Mouse (Mus musculus): Measurements from ENCODE around the gene Fdxr. TPM values are rescaled to one million over a fixed set of nuclear protein-coding genes. Genes with fewer than 3 reads are reported as not detected.

The Fdxr gene
- polyA plus RNA-seq, 1 experiment from 2014 or later, result 15.6 TPM

DNA sequence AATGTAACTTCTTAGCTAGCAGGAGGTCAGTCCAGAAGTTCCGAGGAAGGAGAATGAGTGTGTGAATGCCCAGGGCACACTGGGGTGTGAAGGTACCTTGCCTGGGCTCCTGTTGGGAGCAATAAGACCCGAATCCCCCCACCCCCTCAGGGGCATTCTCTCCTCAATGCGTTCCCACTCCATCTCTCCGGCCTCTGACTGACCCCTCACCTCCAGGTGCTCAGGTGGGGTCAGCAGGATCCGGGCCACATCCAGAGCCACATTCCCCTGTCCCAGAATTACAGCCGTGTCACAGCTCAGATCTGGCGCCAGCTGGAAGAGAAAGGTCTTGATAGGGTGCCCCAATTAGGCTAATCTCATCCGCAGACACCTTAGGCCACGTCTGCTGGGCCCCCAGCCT, 5.8 kb downstream of the Fdxr start:
- Histone ChIP-seq H3K27me3 (ENCODE audit: control insufficient read depth, insufficient read depth, low read length) (peaks cover 27% of the 10 kb centered on the region), H3K4me1 (ENCODE audit: control insufficient read depth, insufficient read depth, low read length) (peaks cover 5% of the 10 kb centered on the region; the same call in 1 of the 2 replicates), H3K4me2 (ENCODE audit: low read depth, severe bottlenecking) (no peak overlapping the region), H3K4me3 (ENCODE audit: low read depth, low read length) (no peak overlapping the region), H3K9me3 (ENCODE audit: control insufficient read depth, low read length) (no peaks in the 10 kb centered on the region), H3K27ac (replicated peaks; ENCODE audit: low read depth, low read length) (no peak overlapping the region; the same call in 1 of the 2 replicates), H3K36me3 (ENCODE audit: control insufficient read depth, insufficient read depth, low read length) (0 out of 2 replicates have a peak, but pooled peaks cover 2% of the 10 kb centered on the region), H3K9ac (ENCODE audit: low read length) (no peak overlapping the region)
- ATAC-seq (ENCODE audit: insufficient number of reproducible peaks, low FRiP score, low TSS enrichment, low read depth) (no peak), DNase-seq (ENCODE audit: low spot score) (no peak)
- WGBS, result 76% methylated on average over 9 of the region's 9 CpGs

DNA sequence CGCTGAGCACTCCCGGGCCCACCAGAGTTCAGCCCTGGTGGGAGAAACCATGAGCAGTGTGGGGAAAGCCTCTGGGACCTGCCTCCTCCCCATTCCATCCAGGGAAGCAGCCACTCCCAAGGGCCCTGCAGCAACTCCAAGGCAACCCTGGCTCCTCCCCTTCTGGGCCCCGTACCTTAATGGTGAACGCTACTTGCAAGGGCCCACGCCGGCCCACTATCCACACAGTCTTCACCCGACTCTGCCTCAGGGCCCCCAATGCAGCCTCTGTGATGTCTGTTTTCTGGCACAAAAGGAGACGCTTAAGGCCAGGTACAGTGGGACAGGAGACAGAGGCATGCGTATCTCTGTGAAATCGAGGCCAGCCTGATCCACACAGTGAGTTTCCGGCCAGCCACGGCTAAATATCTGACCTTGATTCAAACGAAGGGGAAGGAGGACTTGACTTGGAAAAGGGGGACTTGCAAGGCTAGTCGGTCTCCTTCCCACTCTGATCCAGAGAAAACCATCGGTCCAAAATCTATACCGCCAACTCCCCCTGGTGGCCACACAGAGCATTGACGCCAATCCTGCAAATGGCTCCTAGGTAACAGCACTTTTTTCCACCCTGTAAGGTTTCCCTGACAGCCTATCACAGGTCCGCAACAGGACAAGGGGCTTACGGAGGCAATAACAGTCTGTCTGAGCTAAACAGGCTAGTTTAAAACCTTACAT, 6.5 kb downstream of the Fdxr start:
- Histone ChIP-seq H3K9ac (ENCODE audit: low read length) (no peak overlapping the region), H3K9me3 (ENCODE audit: control insufficient read depth, low read length) (no peaks in the 10 kb centered on the region)

DNA sequence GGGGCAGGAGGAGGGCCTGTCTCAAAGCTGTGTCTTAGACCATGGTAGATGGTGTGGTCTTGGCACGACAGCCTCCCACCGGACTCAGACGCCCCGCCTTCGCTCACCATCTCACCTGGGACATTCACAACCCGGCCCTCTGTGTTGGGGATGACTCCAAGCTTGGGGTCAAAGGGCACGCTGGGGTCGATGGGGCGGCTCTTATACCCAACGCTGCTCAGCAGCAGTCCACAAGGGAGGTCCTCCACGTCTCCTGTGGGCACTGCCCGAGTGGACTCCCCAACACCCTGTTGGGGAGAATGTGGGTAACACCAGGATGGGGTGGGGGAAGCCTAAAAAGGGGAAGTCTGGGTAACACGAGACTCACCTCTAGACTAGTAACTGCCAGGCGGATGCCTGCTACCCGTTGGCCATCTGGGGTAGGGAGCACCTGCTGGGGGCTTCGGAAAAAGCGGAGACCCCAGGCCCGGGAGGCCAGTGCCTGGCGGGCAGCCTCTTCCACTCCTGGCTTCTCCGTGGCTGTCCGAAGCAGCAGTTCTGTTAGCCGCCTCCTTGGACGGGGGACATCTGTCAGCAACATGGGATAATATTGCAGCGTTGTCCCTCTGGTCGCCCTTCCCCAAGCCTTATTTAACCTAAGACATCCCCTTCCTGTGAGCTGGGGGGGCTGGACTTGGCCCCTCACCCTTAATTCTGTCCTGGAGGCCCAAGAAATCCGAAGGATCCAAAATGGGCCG, 7.4 kb downstream of the Fdxr start:
- WGBS, result 92% methylated on average over 27 of the region's 27 CpGs
- Histone ChIP-seq H3K27ac (replicated peaks; ENCODE audit: low read depth, low read length) (no peak overlapping the region), H3K27me3 (ENCODE audit: control insufficient read depth, insufficient read depth, low read length) (peaks cover 42% of the 10 kb centered on the region), H3K4me1 (ENCODE audit: control insufficient read depth, insufficient read depth, low read length) (peaks cover 2% of the 10 kb centered on the region; the same call in 1 of the 2 replicates), H3K36me3 (ENCODE audit: control insufficient read depth, insufficient read depth, low read length) (0 out of 2 replicates have a peak, but pooled peaks cover 2% of the 10 kb centered on the region), H3K4me2 (ENCODE audit: low read depth, severe bottlenecking) (no peak overlapping the region), H3K9me3 (ENCODE audit: control insufficient read depth, low read length) (no peaks in the 10 kb centered on the region), H3K9ac (ENCODE audit: low read length) (no peak overlapping the region), H3K4me3 (ENCODE audit: low read depth, low read length) (no peak overlapping the region)
- DNase-seq (ENCODE audit: low spot score) (no peak), ATAC-seq (ENCODE audit: insufficient number of reproducible peaks, low FRiP score, low TSS enrichment, low read depth) (no peak)

More for the DNA sequence above, 6.5 kb downstream of the Fdxr start:
- Histone ChIP-seq H3K27ac (replicated peaks; ENCODE audit: low read depth, low read length) (no peak overlapping the region), H3K4me3 (ENCODE audit: low read depth, low read length) (no peak overlapping the region), H3K4me2 (ENCODE audit: low read depth, severe bottlenecking) (no peak overlapping the region), H3K4me1 (ENCODE audit: control insufficient read depth, insufficient read depth, low read length) (peaks cover 2% of the 10 kb centered on the region; the same call in 1 of the 2 replicates), H3K36me3 (ENCODE audit: control insufficient read depth, insufficient read depth, low read length) (0 out of 2 replicates have a peak, but pooled peaks cover 2% of the 10 kb centered on the region), H3K27me3 (ENCODE audit: control insufficient read depth, insufficient read depth, low read length) (peaks cover 34% of the 10 kb centered on the region)
- DNase-seq (ENCODE audit: low spot score), result peak; percentile 90
- ATAC-seq (ENCODE audit: insufficient number of reproducible peaks, low FRiP score, low TSS enrichment, low read depth), result no peak
- 31% methylated on average over 19 of the region's 19 CpGs for WGBS

DNA sequence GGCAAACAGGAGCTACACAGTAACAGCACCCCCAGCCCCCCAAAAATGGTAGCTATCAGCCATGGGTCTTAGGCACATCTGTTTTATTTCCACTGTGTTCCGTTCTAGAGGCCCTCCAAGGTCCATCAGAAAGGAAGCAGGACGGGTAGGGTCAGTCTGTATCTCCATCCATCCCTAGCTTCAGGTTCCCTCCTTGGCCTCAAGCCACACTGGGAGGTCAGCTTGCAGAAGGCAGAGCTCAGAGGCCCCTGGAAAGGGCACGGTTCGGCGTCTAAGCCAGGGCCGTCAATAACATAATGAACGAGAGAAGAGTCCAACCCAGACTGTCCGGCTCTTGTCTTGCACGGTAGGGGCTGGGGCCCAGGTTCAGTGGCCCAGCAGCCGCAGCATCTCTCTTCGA, 8.9 kb downstream of the Fdxr start:
- no peak for DNase-seq (ENCODE audit: low spot score)
- Histone ChIP-seq H3K4me2 (ENCODE audit: low read depth, severe bottlenecking) (no peak overlapping the region), H3K4me3 (ENCODE audit: low read depth, low read length) (no peak overlapping the region), H3K9ac (ENCODE audit: low read length) (no peak overlapping the region), H3K4me1 (ENCODE audit: control insufficient read depth, insufficient read depth, low read length) (peaks cover 2% of the 10 kb centered on the region; the same call in 1 of the 2 replicates), H3K27ac (replicated peaks; ENCODE audit: low read depth, low read length) (no peak overlapping the region), H3K36me3 (ENCODE audit: control insufficient read depth, insufficient read depth, low read length) (0 out of 2 replicates have a peak, but pooled peaks cover 2% of the 10 kb centered on the region), H3K9me3 (ENCODE audit: control insufficient read depth, low read length) (no peaks in the 10 kb centered on the region), H3K27me3 (ENCODE audit: control insufficient read depth, insufficient read depth, low read length) (peaks cover 52% of the 10 kb centered on the region)
- ATAC-seq (ENCODE audit: insufficient number of reproducible peaks, low FRiP score, low TSS enrichment, low read depth), result no peak
- 67% methylated on average over 11 of the region's 11 CpGs for WGBS

DNA sequence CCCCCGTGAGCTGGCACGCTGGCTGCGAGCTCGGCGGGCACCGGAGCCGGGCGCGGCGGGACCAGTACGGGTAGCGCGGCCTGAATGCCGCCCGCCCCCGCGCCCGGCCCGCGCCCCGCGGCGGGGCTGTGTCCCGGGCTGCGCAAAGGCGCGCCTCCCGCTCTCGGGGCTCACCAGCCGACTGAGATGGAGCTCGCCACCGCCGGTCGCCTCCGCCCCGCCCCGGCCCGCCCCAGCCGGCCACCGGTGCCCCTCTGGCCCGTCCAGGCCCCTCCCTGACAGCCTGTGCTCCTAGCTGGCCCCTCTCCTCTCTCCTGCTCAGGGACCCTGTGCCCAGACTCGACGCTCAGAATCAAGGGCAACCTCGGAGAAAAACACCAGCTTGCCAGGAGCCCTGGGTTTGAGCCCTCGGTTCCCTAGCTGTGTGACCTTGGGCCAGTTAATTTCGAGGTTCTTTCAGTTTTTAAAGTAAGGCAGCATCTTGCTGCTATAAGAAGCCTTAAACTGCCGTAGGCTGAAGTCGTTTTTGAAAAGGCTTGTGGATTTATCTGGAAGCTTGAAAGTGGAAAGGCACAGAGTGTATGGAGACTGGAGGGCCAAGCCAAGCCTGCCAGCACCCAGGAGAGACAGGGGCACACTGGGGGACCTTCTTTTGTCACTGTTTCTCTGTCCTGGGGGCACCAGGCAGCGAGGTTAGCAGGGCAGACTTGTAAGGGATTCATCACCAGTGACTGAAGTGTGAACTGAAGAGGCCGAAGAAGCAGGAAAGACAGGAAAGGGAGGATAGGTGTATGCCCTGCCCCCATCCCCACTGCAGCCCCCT, 9.6 kb downstream of the Fdxr start, which contains the start of gene Grin2c:
Gene Grin2c (minus strand): TSS at position 183 of the 823 bp plus-strand sequence.
- 7% methylated on average over 29 of the region's 50 CpGs for WGBS
- H3K4me1 ChIP-seq (ENCODE audit: control insufficient read depth, insufficient read depth, low read length), result peaks cover 2% of the 10 kb centered on the region; the same call in 1 of the 2 replicates
- no peak for ATAC-seq (ENCODE audit: insufficient number of reproducible peaks, low FRiP score, low TSS enrichment, low read depth)
- peak within 1 kb of the TSS; percentile 26 for H3K4me3 ChIP-seq (ENCODE audit: low read depth, low read length)
- H3K36me3 ChIP-seq (ENCODE audit: control insufficient read depth, insufficient read depth, low read length), result 0 out of 2 replicates have a peak, but pooled peaks cover 2% of the 10 kb centered on the region
- no peak for DNase-seq (ENCODE audit: low spot score)
- H3K27me3 ChIP-seq (ENCODE audit: control insufficient read depth, insufficient read depth, low read length), result peaks cover 58% of the 10 kb centered on the region
- H3K9me3 ChIP-seq (ENCODE audit: control insufficient read depth, low read length), result no peaks in the 10 kb centered on the region
- no peak within 1 kb of the TSS for H3K27ac ChIP-seq (replicated peaks; ENCODE audit: low read depth, low read length)
- 0 out of 2 replicates have a peak within 1 kb of the TSS, but pooled peaks have one; percentile 30 for H3K9ac ChIP-seq (ENCODE audit: low read length)
- peak within 1 kb of the TSS; percentile 69 for H3K4me2 ChIP-seq (ENCODE audit: low read depth, severe bottlenecking)

DNA sequence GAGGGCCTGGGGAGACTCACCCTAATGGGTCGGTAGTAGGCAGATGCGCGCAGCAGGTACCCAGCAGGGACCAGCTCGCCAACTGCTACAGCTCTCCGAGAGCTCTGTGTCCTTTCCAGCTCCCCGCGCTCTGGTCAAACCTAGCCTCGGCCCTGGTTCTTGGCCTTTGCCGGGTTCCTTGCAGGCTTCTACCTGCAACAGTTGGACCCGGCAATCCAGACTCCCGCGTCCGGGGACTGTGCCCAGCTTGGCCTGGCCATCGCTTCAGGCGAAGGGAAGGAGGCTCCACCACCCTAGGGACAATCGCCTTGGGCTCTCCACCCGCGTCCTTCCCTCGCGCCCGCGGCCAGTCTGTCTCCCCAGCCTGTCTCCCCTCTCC, 10.5 kb downstream of the Fdxr start:
- WGBS, result 1% methylated on average over 22 of the region's 22 CpGs
- DNase-seq (ENCODE audit: low spot score) (peak; percentile 53), ATAC-seq (ENCODE audit: insufficient number of reproducible peaks, low FRiP score, low TSS enrichment, low read depth) (no peak)
- peaks cover 2% of the 10 kb centered on the region; the same call in 1 of the 2 replicates for H3K4me1 ChIP-seq (ENCODE audit: control insufficient read depth, insufficient read depth, low read length)
- peaks cover 66% of the 10 kb centered on the region for H3K27me3 ChIP-seq (ENCODE audit: control insufficient read depth, insufficient read depth, low read length)
- 0 out of 2 replicates have a peak, but pooled peaks cover 2% of the 10 kb centered on the region for H3K36me3 ChIP-seq (ENCODE audit: control insufficient read depth, insufficient read depth, low read length)
- H3K9me3 ChIP-seq (ENCODE audit: control insufficient read depth, low read length), result no peaks in the 10 kb centered on the region
- peak overlapping the region; percentile 69 for H3K4me2 ChIP-seq (ENCODE audit: low read depth, severe bottlenecking)
- H3K27ac ChIP-seq (replicated peaks; ENCODE audit: low read depth, low read length), result no peak overlapping the region
- no peak overlapping the region for H3K9ac ChIP-seq (ENCODE audit: low read length)
- peak overlapping the region; percentile 26 for H3K4me3 ChIP-seq (ENCODE audit: low read depth, low read length)

DNA sequence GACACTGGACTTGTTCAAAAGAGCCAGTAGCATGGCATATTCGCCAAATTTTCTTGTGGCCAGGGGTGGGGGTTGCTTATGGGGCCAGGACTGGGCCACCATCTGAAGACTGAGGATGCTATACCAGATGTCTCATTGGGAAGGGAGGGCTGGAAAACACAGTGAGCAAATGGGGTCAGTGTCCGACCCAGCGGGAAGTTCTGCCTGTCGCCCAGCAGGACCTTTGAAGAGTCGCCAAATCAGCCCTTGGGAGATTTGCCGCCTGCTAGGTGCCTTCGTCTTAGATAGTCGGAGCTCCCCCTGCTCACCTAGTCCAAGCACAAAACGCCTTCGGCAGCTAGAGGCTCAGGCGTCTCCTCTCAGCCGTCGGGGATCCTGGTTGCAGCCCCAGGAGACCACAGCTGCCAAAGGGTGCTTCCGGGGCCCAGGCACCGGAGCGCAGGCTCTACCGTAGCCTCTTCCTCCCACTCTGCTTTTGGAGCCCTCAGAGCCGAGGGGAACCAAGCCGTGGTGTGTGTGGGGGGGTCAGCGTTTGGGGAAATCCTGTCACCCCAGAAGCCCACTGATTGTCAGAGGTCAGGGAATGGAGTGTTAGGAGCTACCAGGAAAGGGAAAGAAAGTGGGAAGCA, 11.0 kb downstream of the Fdxr start:
- Histone ChIP-seq H3K4me3 (ENCODE audit: low read depth, low read length) (no peak overlapping the region), H3K27ac (replicated peaks; ENCODE audit: low read depth, low read length) (no peak overlapping the region)
- DNase-seq (ENCODE audit: low spot score), result no peak

More for the DNA sequence above, 11.0 kb downstream of the Fdxr start:
- Histone ChIP-seq H3K9me3 (ENCODE audit: control insufficient read depth, low read length) (no peaks in the 10 kb centered on the region), H3K9ac (ENCODE audit: low read length) (no peak overlapping the region), H3K36me3 (ENCODE audit: control insufficient read depth, insufficient read depth, low read length) (0 out of 2 replicates have a peak, but pooled peaks cover 2% of the 10 kb centered on the region), H3K27me3 (ENCODE audit: control insufficient read depth, insufficient read depth, low read length) (peaks cover 66% of the 10 kb centered on the region), H3K4me2 (ENCODE audit: low read depth, severe bottlenecking) (peak overlapping the region; percentile 69), H3K4me1 (ENCODE audit: control insufficient read depth, insufficient read depth, low read length) (peaks cover 2% of the 10 kb centered on the region; the same call in 1 of the 2 replicates)
- 3% methylated on average over 20 of the region's 20 CpGs for WGBS
- no peak for ATAC-seq (ENCODE audit: insufficient number of reproducible peaks, low FRiP score, low TSS enrichment, low read depth)
